Comparison of ENCODE assay signal across 8 mouse cellular contexts in the genomic region with DNA sequence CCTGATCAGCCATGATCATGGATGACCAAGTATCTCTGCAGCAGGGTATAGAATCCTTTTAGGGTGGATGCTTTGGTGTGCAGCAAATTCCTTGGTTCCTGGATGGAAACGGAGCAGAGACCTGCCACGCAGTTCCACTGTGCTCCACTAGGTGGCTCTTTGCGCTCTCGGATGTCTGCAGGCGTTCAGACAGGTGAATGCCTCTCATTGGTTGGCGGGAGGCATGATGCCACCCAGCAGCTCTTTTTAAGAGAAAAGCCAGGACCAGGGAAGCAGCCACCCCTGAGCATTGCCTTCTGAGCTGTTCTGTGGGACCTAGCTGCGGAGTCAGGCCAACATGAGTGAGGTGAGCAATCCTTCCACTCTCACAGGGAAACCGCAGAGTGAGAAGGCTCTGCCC. TPM values are rescaled to one million over a fixed set of nuclear protein-coding genes. Genes with fewer than 3 reads are reported as not detected.
DNase-seq lines count a peak whose midpoint lies in the region; ATAC-seq and TF ChIP-seq lines count a peak whose summit lies in the region.

A gene (plus strand): TSS at position 162 of the 400 bp plus-strand sequence.

- no peaks in the 10 kb centered on the region for H3K4me1 ChIP-seq in ES-E14 (ENCODE audit: control insufficient read depth in 2 of 2, insufficient read depth in 2 of 2, low read length in 2 of 2, poor library complexity in 1 of 2)
- no peaks in the 10 kb centered on the region for H3K4me1 ChIP-seq in forebrain, embryonic 11.5 days (replicated peaks; ENCODE audit: control insufficient read depth, insufficient read depth, low read length)
- peaks cover 7% of the 10 kb centered on the region; the same call in 1 of the 2 replicates for H3K4me1 ChIP-seq in hindbrain, embryonic 10.5 days (replicated peaks)

- H3K27ac ChIP-seq in ES-E14 (ENCODE audit: insufficient read depth, low read depth, low read length, poor library complexity, severe bottlenecking) = no peak within 1 kb of the TSS
- no peak within 1 kb of the TSS for H3K27ac ChIP-seq in forebrain, embryonic 11.5 days (ENCODE audit: low read depth, low read length)
- no peak within 1 kb of the TSS for H3K27ac ChIP-seq in hindbrain, embryonic 10.5 days

- ATAC-seq in forebrain, embryonic 11.5 days (replicated peaks; ENCODE audit: low FRiP score) = peak; percentile 79

- H3K4me2 ChIP-seq in forebrain, embryonic 11.5 days (ENCODE audit: low read depth, low read length, severe bottlenecking) = no peak within 1 kb of the TSS

- DNase-seq in ES-E14 (ENCODE audit: low read depth, low spot score) = peak; percentile 64
- peak; percentile 11 for DNase-seq in c-Kit-positive CD71-positive TER-119-negative erythroid progenitor cells, embryonic 14.5 days (ENCODE audit: low read depth)
- DNase-seq in forebrain, embryonic 11.5 days (ENCODE audit: low spot score) = peak; percentile 87
- peak; percentile 78 for DNase-seq in hindbrain, embryonic 10.5 days (ENCODE audit: low spot score)
- peak; percentile 80 for DNase-seq in layer of hippocampus, adult 9-10 months (ENCODE audit: low spot score)
- peak; percentile 68 for DNase-seq in lung, postnatal 25 days (ENCODE audit: low spot score)
- DNase-seq in retina, postnatal 7 days (ENCODE audit: low read depth, low spot score) = peak; percentile 47
- DNase-seq in urinary bladder, adult 18-20 months (ENCODE audit: low spot score in 2 of 2) = peak; percentile 44 to 61

- in situ Hi-C loops in ES-E14 (cut with MboI; ENCODE audit: low sequenced_read_pairs in 2 of 2, unreplicated experiment in 2 of 2) = no loop called here

- H3K9ac ChIP-seq in ES-E14 (ENCODE audit: insufficient read depth, low read depth, low read length, poor library complexity, severe bottlenecking) = no peak within 1 kb of the TSS
- H3K9ac ChIP-seq in forebrain, embryonic 11.5 days (ENCODE audit: low read length) = no peak within 1 kb of the TSS

- H3K36me3 ChIP-seq in ES-E14 (ENCODE audit: control insufficient read depth, insufficient read depth, low read length, poor library complexity, severe bottlenecking) = no peaks in the 10 kb centered on the region
- H3K36me3 ChIP-seq in forebrain, embryonic 11.5 days (ENCODE audit: control insufficient read depth, insufficient read depth, low read length) = no peaks in the 10 kb centered on the region
- no peaks in the 10 kb centered on the region for H3K36me3 ChIP-seq in hindbrain, embryonic 10.5 days

- no peaks in the 10 kb centered on the region for H3K9me3 ChIP-seq in ES-E14 (ENCODE audit: control insufficient read depth, insufficient read depth, low read depth, low read length)
- no peaks in the 10 kb centered on the region for H3K9me3 ChIP-seq in forebrain, embryonic 11.5 days (ENCODE audit: control insufficient read depth, low read length)
- no peaks in the 10 kb centered on the region for H3K9me3 ChIP-seq in hindbrain, embryonic 10.5 days

- no peak within 1 kb of the TSS for H3K4me3 ChIP-seq in ES-E14 (ENCODE audit: insufficient read depth in 1 of 2, low read depth in 1 of 2, low read length in 2 of 2, poor library complexity in 1 of 2, severe bottlenecking in 1 of 2)
- H3K4me3 ChIP-seq in forebrain, embryonic 11.5 days (ENCODE audit: low read depth, low read length) = no peak within 1 kb of the TSS
- H3K4me3 ChIP-seq in hindbrain, embryonic 10.5 days = no peak within 1 kb of the TSS

- WGBS in forebrain, embryonic 11.5 days = 13% methylated on average over 8 of the region's 8 CpGs
- WGBS in hindbrain, embryonic 10.5 days = 12% methylated on average over 8 of the region's 8 CpGs

- no peaks in the 10 kb centered on the region for H3K27me3 ChIP-seq in forebrain, embryonic 11.5 days (ENCODE audit: control insufficient read depth, insufficient read depth, low read length)
- H3K27me3 ChIP-seq in hindbrain, embryonic 10.5 days (ENCODE audit: insufficient read depth, poor library complexity, severe bottlenecking) = no peaks in the 10 kb centered on the region

TF ChIP-seq in ES-E14, 5 proteins besides CTCF, POLR2A, EP300 and RAD21:
- TF ChIP-seq CHD2 (IDR thresholded peaks at IDR 0.05; ENCODE audit: low read depth, low read length) = no peak
- TF ChIP-seq ZNF384 (IDR thresholded peaks at IDR 0.05; ENCODE audit: low read depth, low read length) = no peak
- 0 out of 2 replicates have a peak, but pooled peaks have one; percentile 11 for TF ChIP-seq ZC3H11A (IDR thresholded peaks at IDR 0.05; ENCODE audit: borderline replicate concordance, low read depth, low read length)

RNA-seq across cellular contexts. Expression of the gene that starts here (rescaled TPM):
- not detected in 2 replicates for total RNA-seq in ES-E14 (2012; rRNA removed)
- polyA plus RNA-seq in forebrain, embryonic 11.5 days (2014; fragmentation: Nextera tagmentation; extraction: Ambion mirVana) = 7.5 and 9.4 TPM in 2 replicates
- polyA plus RNA-seq in hindbrain, embryonic 10.5 days (2016; fragmentation: Nextera tagmentation; extraction: Ambion mirVana) = 6.5 and 35.1 TPM in 2 replicates

Comparison
In these comparisons a context has a peak if more than half of its experiments do, and no peak if none do; other contexts are left out.
1. Peak in DNase-seq in ES-E14; RNA of the gene not detected or under 1 TPM.
2. DNase-seq: peak in every context shown above with its lines; median percentile 87 in forebrain, embryonic 11.5 days; 80 in layer of hippocampus, adult 9-10 months; 78 in hindbrain, embryonic 10.5 days; 68 in lung, postnatal 25 days; 64 in ES-E14; 52 in urinary bladder, adult 18-20 months; 47 in retina, postnatal 7 days; 11 in c-Kit-positive CD71-positive TER-119-negative erythroid progenitor cells, embryonic 14.5 days.